Mouse (Mus musculus): ENCODE data around the gene U2surp.

GRCm38 (mm10) chr9:95558726-95559058 lies 46.9 kb upstream of the U2surp start:
- no peak for TF ChIP-seq POLR2A (IDR thresholded peaks at IDR 0.05; ENCODE audit: control insufficient read depth, extremely low read depth, insufficient read depth, low read length, poor library complexity)
- no peak for TF ChIP-seq CTCF (IDR thresholded peaks at IDR 0.05; ENCODE audit: borderline replicate concordance, control insufficient read depth, extremely low read depth, insufficient read depth, low read length, poor library complexity)

Data from thymus, adult 2 months (tissue).